Mouse (Mus musculus) limb, embryonic 10.5 days (tissue): ENCODE measurements around the gene Cntn5. TPM values are rescaled to one million over a fixed set of nuclear protein-coding genes. Genes with fewer than 3 reads are reported as not detected.

Experiments used
- DNase-seq: peaks from one replicate; pipeline ENCODE4 v3.0.0-alpha.2; 2017; ENCODE audit warnings: low spot score
- H3K27ac ChIP-seq: fragments of 300-500 bp; sonication (generic); 2 replicates; pipeline ENCODE4 v1.5.1; 2016; ENCODE audit warnings: mild to moderate bottlenecking
- H3K27me3 ChIP-seq: fragments of 300-500 bp; sonication (generic); 2 replicates; pipeline ENCODE4 v1.6.1; 2016; ENCODE audit warnings: low read depth, mild to moderate bottlenecking; ENCODE audit not compliant: poor library complexity, severe bottlenecking
- H3K36me3 ChIP-seq: fragments of 300-500 bp; sonication (generic); 2 replicates; pipeline ENCODE4 v1.6.1; 2016; ENCODE audit warnings: mild to moderate bottlenecking, moderate library complexity
- H3K4me1 ChIP-seq: fragments of 300-500 bp; sonication (generic); 2 replicates; pipeline ENCODE4 v1.6.1; 2016
- H3K4me3 ChIP-seq: fragments of 300-500 bp; sonication (generic); 2 replicates; pipeline ENCODE4 v1.5.1; 2016; ENCODE audit warnings: mild to moderate bottlenecking, moderate library complexity
- H3K9me3 ChIP-seq: fragments of 300-500 bp; sonication (generic); replicated peaks from 2 replicates; pipeline ENCODE4 v1.6.1; 2016; ENCODE audit warnings: mild to moderate bottlenecking
- WGBS: fragments of 180-500 bp; shearing (Covaris S2); methylation state at CpG from one replicate; pipeline ENCODE4 v1.1.7; 2016; 5-methylcytosine and 5-hydroxymethylcytosine counted together
- polyA plus RNA-seq: library from polyadenylated mRNA; unstranded; fragments of >200 nt; fragmentation: Nextera tagmentation; extraction: Ambion mirVana; gene quantifications from 2 replicates; pipeline ENCODE4 v1.2.1, GENCODE M21; 2016

Gene Cntn5
- polyA plus RNA-seq, 1 experiment from 2014 or later = 0.90 TPM

DNA sequence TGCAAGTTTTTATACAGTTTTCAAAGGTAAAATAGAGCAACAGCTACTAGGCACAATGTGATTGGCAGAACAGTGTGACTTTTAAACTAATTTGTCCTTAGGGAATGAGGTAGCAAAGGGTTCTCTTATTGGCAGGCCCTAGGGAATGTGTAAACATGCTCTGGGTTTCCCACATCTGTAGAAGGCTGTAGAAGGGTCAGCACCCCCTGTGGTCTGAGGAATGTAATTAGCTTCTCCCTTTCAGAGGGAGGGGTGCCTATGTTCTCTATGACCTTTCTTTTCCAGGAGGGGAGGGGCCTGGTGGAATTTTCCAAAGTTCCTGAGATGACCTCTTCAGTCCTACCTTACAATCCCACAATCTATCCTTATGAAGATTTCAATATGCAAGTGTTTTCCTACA lies 673.6 kb downstream of the Cntn5 start:
- Histone ChIP-seq H3K4me1 (peaks cover 5% of the 10 kb centered on the region), H3K36me3 (no peaks in the 10 kb centered on the region), H3K27ac (no peak overlapping the region), H3K9me3 (no peaks in the 10 kb centered on the region), H3K4me3 (no peak overlapping the region), H3K27me3 (no peaks in the 10 kb centered on the region)
- no peak for DNase-seq

DNA sequence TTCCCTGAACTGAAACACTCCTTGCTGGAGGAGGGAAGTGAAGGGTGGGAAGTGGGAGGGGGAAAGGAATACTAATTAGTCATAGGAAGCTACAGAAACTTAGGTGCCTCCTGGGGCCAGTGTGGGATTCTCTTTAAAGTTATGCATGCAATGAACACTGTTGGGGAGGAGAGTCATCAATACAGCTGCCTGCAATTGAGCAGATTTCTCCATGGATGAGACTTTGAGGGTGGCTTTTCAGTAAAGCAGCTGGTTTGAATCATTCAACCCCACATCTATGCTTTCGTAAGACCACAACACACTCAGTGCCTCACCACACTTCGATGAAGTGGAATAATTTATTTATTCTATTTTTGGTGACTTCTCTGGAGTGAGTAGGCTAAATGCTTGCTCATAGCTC lies 674.9 kb downstream of the Cntn5 start:
- Histone ChIP-seq H3K27ac (no peak overlapping the region), H3K27me3 (no peaks in the 10 kb centered on the region), H3K9me3 (no peaks in the 10 kb centered on the region), H3K36me3 (no peaks in the 10 kb centered on the region), H3K4me3 (no peak overlapping the region), H3K4me1 (peaks cover 5% of the 10 kb centered on the region)
- 50% methylated on average over 2 of the region's 2 CpGs for WGBS
- no peak for DNase-seq

DNA sequence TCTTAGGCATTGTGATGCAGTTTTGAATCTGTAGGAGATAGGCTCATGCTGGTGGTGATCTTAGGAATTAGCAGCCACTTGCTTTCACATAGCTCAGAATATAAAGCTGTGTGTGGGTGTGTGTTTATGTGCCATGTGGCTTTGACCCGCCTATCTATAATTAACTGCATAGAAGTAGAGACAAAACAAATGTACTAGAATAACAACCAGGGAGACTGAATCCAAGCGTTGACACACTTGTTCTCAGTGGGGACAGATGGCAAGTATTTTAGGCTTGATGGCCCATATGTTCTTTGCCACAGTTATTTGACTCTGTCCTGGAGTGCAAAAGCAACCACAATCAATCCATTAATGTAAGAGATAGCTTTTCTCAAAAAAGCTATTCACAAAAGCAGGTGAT lies 678.6 kb downstream of the Cntn5 start:
- no peaks in the 10 kb centered on the region for H3K36me3 ChIP-seq
- no peaks in the 10 kb centered on the region for H3K9me3 ChIP-seq
- 74% methylated on average over 2 of the region's 2 CpGs for WGBS
- no peak for DNase-seq
- H3K27me3 ChIP-seq = no peaks in the 10 kb centered on the region
- H3K4me3 ChIP-seq = no peak overlapping the region
- no peak overlapping the region for H3K27ac ChIP-seq
- peaks cover 5% of the 10 kb centered on the region for H3K4me1 ChIP-seq

DNA sequence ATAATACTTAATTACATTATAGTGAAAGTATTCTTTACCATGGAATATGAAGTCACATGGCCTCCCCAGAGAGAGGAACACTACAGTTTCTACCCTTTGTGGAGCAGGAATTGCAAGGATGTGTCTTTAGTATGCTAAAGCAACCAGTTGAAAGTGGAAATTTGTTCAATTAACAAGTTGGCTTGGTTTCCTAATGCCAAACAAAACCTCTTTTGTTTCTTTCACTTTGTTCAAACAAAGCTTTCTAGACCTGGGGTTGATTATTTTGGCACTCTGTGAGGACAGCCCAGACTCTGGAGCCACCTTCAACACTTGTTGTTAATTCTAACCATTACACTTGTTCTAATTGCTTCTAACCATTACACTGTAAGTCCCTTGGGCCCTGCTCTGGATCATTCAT lies 718.5 kb downstream of the Cntn5 start:
- Histone ChIP-seq H3K4me1 (no peaks in the 10 kb centered on the region), H3K4me3 (no peak overlapping the region), H3K36me3 (no peaks in the 10 kb centered on the region), H3K27ac (no peak overlapping the region), H3K27me3 (no peaks in the 10 kb centered on the region), H3K9me3 (no peaks in the 10 kb centered on the region)
- no peak for DNase-seq

DNA sequence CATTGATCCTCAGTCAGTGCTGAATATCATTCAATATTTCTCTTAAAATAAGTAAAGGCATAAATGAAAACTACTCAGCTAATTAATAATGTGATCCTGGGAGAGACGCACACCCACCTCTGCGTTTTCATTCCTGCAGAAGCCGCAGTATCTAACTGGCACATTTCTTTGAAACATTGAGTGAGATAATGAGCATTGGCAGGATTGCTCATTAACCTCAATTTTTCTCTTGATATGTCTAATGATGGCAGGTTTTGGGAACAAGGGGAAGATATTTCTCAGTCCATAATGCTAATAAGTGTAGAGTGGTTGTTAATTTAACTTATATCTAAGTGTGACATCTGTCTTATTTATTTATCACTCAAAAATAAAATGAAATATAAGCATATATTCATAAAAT lies 734.0 kb downstream of the Cntn5 start:
- no peak overlapping the region for H3K27ac ChIP-seq
- no peak overlapping the region for H3K4me3 ChIP-seq
- H3K4me1 ChIP-seq = no peaks in the 10 kb centered on the region
- no peaks in the 10 kb centered on the region for H3K36me3 ChIP-seq
- DNase-seq = no peak
- H3K9me3 ChIP-seq = no peaks in the 10 kb centered on the region
- 96% methylated on average over 3 of the region's 3 CpGs for WGBS
- H3K27me3 ChIP-seq = no peaks in the 10 kb centered on the region

DNA sequence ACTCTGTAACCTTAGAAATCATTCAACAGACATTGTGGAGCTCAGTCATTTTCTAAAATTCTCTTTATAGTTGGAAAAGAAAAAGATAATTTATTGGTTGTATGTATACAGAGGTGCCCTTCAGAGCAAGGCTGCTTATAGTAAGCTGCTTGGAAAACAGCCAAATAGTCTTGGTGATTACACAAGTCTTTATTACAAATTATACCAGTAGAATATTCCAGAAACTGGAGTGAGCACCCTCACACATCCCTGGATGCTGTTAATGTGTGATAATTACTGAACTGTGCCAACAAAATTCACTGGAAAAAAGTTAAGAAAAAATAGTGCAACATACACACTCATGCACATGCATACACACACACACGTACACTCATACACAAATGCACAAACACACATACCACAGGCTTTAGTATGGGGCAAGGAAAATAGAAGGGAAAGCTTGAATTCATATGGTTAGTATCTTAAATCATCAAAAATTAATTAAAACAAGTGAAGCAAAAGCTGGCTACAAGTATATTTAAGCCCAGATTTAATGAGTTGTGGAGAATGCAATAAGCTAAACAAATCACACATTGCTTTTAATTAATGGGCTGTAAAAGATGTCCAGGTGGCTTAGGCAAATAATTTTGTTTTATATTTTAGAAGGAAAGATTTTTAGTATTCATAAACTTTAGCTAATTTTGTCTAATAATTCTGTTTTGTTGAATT lies 783.1 kb downstream of the Cntn5 start:
- Histone ChIP-seq H3K4me1 (no peaks in the 10 kb centered on the region), H3K27ac (no peak overlapping the region), H3K36me3 (no peaks in the 10 kb centered on the region), H3K9me3 (no peaks in the 10 kb centered on the region), H3K27me3 (no peaks in the 10 kb centered on the region), H3K4me3 (no peak overlapping the region)
- WGBS = 100% methylated on average over 1 of the region's 1 CpGs
- DNase-seq = no peak

DNA sequence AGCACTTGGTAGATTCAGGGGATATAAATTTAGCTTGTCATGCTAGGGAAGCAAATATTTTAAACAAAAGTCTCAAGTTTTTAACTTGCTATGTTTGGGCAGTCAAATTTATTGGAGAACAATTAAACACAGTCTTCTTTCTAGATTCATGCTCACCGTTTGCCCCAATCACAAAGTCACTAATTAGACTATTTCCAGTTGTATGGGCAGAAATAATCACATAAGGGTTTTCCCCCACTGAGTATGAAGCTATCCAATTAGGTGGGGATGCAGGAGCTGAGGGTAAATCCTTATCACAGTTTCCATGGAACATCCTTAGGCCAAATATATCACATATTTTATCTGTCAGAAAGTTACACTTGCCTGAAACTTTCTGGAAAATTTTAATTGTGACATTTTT lies 788.0 kb downstream of the Cntn5 start:
- 85% methylated on average over 1 of the region's 1 CpGs for WGBS
- Histone ChIP-seq H3K27me3 (no peaks in the 10 kb centered on the region), H3K9me3 (no peaks in the 10 kb centered on the region), H3K27ac (no peak overlapping the region), H3K4me1 (no peaks in the 10 kb centered on the region), H3K36me3 (no peaks in the 10 kb centered on the region), H3K4me3 (no peak overlapping the region)
- no peak for DNase-seq

DNA sequence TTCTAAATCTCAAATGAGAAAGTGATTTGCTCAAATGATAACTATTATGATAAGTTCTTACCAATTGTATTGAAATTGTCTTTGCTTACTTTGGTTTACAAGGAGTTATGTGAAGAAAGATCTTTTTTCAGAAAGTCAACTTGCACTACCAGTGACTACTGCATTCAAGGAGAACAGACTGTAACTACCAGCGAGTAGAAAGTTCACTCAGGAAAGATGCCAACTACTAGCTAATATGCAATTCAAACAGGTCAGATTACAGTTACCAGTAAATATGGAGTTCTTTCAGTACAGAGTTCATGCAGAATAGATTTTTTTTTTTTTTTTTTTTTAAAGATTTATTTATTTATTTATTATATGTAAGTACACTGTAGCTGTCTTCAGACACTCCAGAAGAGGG lies 795.4 kb downstream of the Cntn5 start:
- Histone ChIP-seq H3K4me3 (no peak overlapping the region), H3K4me1 (no peaks in the 10 kb centered on the region), H3K9me3 (no peaks in the 10 kb centered on the region), H3K27me3 (no peaks in the 10 kb centered on the region), H3K27ac (no peak overlapping the region), H3K36me3 (no peaks in the 10 kb centered on the region)
- DNase-seq = no peak
- 90% methylated on average over 1 of the region's 1 CpGs for WGBS

DNA sequence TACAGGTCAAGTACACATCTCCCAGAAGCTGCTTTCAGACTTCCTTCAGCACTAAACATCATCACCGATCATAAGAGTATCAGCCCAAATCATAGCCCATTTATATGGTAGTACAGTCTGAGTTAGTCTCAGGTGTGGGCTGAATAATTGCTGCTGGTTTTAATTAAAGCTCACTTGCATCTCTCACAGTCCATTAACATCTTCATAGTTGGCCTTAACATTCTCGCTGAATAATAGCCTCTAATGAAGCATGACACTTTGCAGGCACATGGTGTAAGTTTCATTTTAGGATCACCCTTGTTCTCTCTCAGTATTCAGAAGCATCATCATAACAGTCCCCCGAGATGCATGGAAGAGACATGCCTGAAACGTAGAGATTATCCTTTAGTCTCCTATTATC lies 796.7 kb downstream of the Cntn5 start:
- DNase-seq = no peak
- H3K4me1 ChIP-seq = no peaks in the 10 kb centered on the region

DNA sequence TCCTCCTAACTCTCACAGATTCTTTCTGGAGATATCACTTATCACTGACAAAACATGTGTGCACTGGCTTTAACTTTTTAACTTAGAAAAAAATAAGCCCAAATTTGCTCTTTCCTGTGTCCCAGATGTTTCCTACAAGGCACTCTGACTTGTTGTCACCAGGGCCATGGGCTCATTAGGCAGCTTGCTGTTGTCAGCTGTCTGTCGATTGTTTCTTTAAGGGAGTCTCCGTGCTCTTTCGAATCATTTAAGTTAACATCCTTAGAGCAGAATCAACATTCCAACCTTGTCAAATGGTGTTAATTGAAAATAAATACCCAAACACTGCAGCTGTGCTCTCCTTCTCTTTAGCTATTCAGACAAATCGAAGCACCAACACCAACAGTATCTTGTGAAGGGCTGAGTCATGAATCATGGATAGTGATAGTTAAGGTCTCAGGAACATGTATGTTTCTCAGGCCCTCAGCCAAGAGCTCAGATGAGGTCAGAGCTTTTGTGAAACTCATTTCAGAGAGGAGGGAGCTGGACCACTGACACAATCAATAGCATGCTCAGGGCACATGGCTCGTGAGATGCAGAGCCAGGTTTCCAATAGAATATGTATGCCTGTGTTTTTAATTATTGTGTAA lies 802.6 kb downstream of the Cntn5 start:
- DNase-seq = no peak
- 74% methylated on average over 5 of the region's 5 CpGs for WGBS

More for the DNA sequence above, 796.7 kb downstream of the Cntn5 start:
- Histone ChIP-seq H3K27ac (no peak overlapping the region), H3K4me3 (no peak overlapping the region), H3K36me3 (no peaks in the 10 kb centered on the region), H3K9me3 (no peaks in the 10 kb centered on the region), H3K27me3 (no peaks in the 10 kb centered on the region)
- 79% methylated on average over 4 of the region's 4 CpGs for WGBS

DNA sequence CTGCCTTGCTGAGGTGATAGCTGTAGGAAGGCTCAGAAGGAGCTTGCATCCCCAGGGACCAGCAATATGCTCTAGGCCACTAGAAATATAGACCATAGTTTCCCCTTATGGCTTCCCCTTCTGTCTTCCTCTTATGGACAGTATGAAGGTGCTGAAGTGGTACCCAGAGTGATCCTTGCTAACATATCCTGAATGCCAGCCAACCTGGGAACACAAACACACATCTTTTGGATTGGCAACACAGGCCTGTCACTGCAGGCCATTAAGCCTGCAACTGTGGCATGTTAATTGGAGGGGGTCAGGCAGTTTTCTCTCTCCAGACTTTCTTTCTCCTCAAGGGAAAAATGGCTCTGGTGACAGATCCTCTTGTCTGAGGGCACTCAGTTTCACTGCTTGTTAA lies 828.3 kb downstream of the Cntn5 start:
- Histone ChIP-seq H3K4me1 (no peaks in the 10 kb centered on the region), H3K27me3 (no peaks in the 10 kb centered on the region), H3K27ac (no peak overlapping the region), H3K4me3 (no peak overlapping the region), H3K36me3 (no peaks in the 10 kb centered on the region), H3K9me3 (no peaks in the 10 kb centered on the region)
- DNase-seq = no peak

More for the DNA sequence above, 802.6 kb downstream of the Cntn5 start:
- no peaks in the 10 kb centered on the region for H3K36me3 ChIP-seq
- no peak overlapping the region for H3K27ac ChIP-seq
- H3K9me3 ChIP-seq = no peaks in the 10 kb centered on the region
- H3K4me3 ChIP-seq = no peak overlapping the region
- no peaks in the 10 kb centered on the region for H3K4me1 ChIP-seq
- no peaks in the 10 kb centered on the region for H3K27me3 ChIP-seq

DNA sequence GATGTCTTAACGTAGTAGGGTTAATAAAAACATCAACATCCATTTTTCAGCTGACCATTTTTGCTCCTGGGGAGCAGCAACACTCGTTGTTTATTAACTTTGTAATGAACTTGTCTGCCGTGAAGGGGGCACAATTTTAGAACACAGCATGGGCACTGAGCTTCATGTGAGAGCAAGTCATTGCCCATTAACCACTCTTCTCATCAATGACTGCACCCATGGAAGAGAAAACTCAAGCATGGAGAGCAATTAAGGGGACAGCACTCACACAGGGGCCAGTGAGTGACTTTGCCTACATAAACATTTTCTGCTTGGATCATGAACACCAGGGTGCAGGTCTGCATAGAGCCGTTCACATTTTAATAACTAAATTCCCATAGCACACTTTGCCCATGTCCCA lies 831.2 kb downstream of the Cntn5 start:
- no peak for DNase-seq

DNA sequence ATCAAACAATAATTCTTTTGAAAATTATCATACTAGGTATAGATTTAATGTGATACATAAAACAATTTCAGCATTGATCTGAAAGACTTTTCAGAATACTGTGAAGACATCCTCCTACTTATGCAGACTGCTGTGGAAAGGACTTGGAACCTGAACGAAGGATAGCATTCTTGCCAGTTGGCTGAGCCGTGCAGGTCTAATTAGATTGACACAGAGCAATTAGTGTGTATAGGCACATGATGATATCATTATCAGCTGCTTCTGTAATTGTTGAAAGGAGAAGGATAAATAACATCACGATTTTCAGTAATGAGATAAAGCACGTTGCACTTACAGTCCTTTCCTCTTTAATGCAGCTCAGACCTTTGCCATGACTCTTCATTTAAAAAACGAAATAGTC lies 831.7 kb downstream of the Cntn5 start:
- 69% methylated on average over 5 of the region's 5 CpGs for WGBS

More for the DNA sequence above, 831.2 kb downstream of the Cntn5 start:
- Histone ChIP-seq H3K4me3 (no peak overlapping the region), H3K27ac (no peak overlapping the region), H3K27me3 (no peaks in the 10 kb centered on the region), H3K36me3 (no peaks in the 10 kb centered on the region), H3K9me3 (no peaks in the 10 kb centered on the region), H3K4me1 (no peaks in the 10 kb centered on the region)
- 62% methylated on average over 4 of the region's 4 CpGs for WGBS

DNA sequence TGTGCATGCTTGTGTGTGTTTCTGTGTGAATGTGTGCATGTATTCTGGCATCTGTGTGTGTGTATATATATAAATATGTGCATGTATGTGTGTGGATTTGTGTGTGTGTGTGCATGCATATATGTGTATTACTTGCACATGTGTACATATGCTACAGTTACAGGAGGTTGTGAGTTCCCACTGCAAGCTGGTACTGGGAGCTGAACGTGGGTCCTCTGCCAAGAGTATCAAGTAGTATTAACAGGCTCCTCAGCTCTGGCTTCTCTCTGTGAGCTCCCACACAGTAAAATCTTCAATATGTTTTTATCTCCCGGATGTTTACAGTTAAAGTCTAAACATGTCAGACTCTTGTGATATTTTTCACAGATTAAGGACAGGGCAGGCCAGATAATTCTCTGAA lies 833.3 kb downstream of the Cntn5 start:
- 77% methylated on average over 2 of the region's 2 CpGs for WGBS
- H3K4me3 ChIP-seq = no peak overlapping the region
- no peaks in the 10 kb centered on the region for H3K9me3 ChIP-seq
- no peaks in the 10 kb centered on the region for H3K4me1 ChIP-seq
- DNase-seq = no peak
- no peaks in the 10 kb centered on the region for H3K36me3 ChIP-seq
- H3K27ac ChIP-seq = no peak overlapping the region
- H3K27me3 ChIP-seq = no peaks in the 10 kb centered on the region

More for the DNA sequence above, 831.7 kb downstream of the Cntn5 start:
- H3K9me3 ChIP-seq = no peaks in the 10 kb centered on the region
- H3K36me3 ChIP-seq = no peaks in the 10 kb centered on the region
- no peaks in the 10 kb centered on the region for H3K27me3 ChIP-seq
- H3K27ac ChIP-seq = no peak overlapping the region
- H3K4me1 ChIP-seq = no peaks in the 10 kb centered on the region
- no peak for DNase-seq
- H3K4me3 ChIP-seq = no peak overlapping the region
